In genomic region chr5:103620301-103620973, GRCm38 (mm10) we compare ENCODE assay signal across 13 mouse cellular contexts. TPM values are rescaled to one million over a fixed set of nuclear protein-coding genes. Genes with fewer than 3 reads are reported as not detected.
A peak's percentile ranks its signal among the peaks of the same experiment; 100 is the strongest.
DNase-seq lines count a peak whose midpoint lies in the region; ATAC-seq and TF ChIP-seq lines count a peak whose summit lies in the region.
"Had no signal": no experiment of that assay in that cellular context is flagged by ENCODE, and none has a peak within 500 bp of the region (broad histone marks: within the 10 kb centered on the region; RNA-seq: fewer than 3 reads in every experiment).

No protein-coding gene starts in this region.

- intact Hi-C loops in gastrocnemius, adult 2 months (cut with DNase I), result no loop called here

- peak; percentile 32 for DNase-seq in gastrocnemius, adult 2 months
- no peak for DNase-seq in gastrocnemius, postnatal 4 days (ENCODE audit: low spot score in 2 of 2)
- peak; percentile 85 for DNase-seq in Muller cell, postnatal 12 days (ENCODE audit: inconsistent ontology term)
- no peak for DNase-seq in embryo, embryonic 9.5 days (ENCODE audit: extremely low spot score)
- no peak for DNase-seq in layer of hippocampus, adult 9-10 months (ENCODE audit: low spot score)
- DNase-seq: cerebellum, postnatal 25 days; right cerebral cortex, postnatal 14 days had no signal

- no peaks in the 10 kb centered on the region for H3K27me3 ChIP-seq in heart, embryonic 14.5 days (ENCODE audit: control insufficient read depth, insufficient read depth, low read length)
- H3K27me3 ChIP-seq in lung, embryonic 15.5 days, result no peaks in the 10 kb centered on the region
- H3K27me3 ChIP-seq in midbrain, embryonic 13.5 days, result no peaks in the 10 kb centered on the region

- peaks cover 8 to 15% of the 10 kb centered on the region in 2 experiments; a peak in 3 of 4 replicates for H3K4me1 ChIP-seq in heart, embryonic 14.5 days (ENCODE audit: control insufficient read depth in 2 of 2, insufficient read depth in 2 of 2, low read length in 2 of 2)
- H3K4me1 ChIP-seq in lung, embryonic 15.5 days, result peaks cover 46% of the 10 kb centered on the region
- H3K4me1 ChIP-seq in midbrain, embryonic 13.5 days (replicated peaks), result no peaks in the 10 kb centered on the region

- H3K4me2 ChIP-seq in heart, embryonic 14.5 days (ENCODE audit: low read length), result no peak overlapping the region
- H3K4me2 ChIP-seq in lung, embryonic 15.5 days, result peak overlapping the region; percentile 28
- H3K4me2 ChIP-seq in midbrain, embryonic 13.5 days (replicated peaks), result no peak overlapping the region
- H3K4me2 ChIP-seq: midbrain, embryonic 11.5 days had no signal

- no peak overlapping the region for H3K4me3 ChIP-seq in gastrocnemius, adult 2 months
- H3K4me3 ChIP-seq in heart, embryonic 14.5 days (ENCODE audit: control insufficient read depth in 1 of 2, insufficient read depth in 1 of 2, low read depth in 1 of 2, low read length in 2 of 2), result no peak overlapping the region
- H3K4me3 ChIP-seq in lung, embryonic 15.5 days, result no peak overlapping the region
- no peak overlapping the region for H3K4me3 ChIP-seq in midbrain, embryonic 13.5 days (replicated peaks)

- H3K36me3 ChIP-seq in heart, embryonic 14.5 days (ENCODE audit: control insufficient read depth, insufficient read depth, low read length), result no peaks in the 10 kb centered on the region
- H3K36me3 ChIP-seq in lung, embryonic 15.5 days, result no peaks in the 10 kb centered on the region
- no peaks in the 10 kb centered on the region for H3K36me3 ChIP-seq in midbrain, embryonic 13.5 days

- H3K27ac ChIP-seq in gastrocnemius, adult 2 months, result peak overlapping the region; percentile 74
- H3K27ac ChIP-seq in heart, embryonic 14.5 days (replicated peaks in 1 of 2; ENCODE audit: control insufficient read depth in 1 of 2, insufficient read depth in 1 of 2, low read depth in 2 of 2, low read length in 2 of 2), result 0 out of 4 replicates have a peak overlapping the region, but pooled peaks have one; percentile 27 to 48
- H3K27ac ChIP-seq in lung, embryonic 15.5 days, result peak overlapping the region; percentile 97
- no peak overlapping the region for H3K27ac ChIP-seq in midbrain, embryonic 13.5 days

- no peak for TF ChIP-seq CTCF in gastrocnemius, adult 2 months (IDR thresholded peaks at IDR 0.05)

- 32% methylated on average over 12 of the region's 12 CpGs for WGBS in heart, embryonic 14.5 days
- WGBS in lung, embryonic 15.5 days, result 19% methylated on average over 12 of the region's 12 CpGs
- whole genome bisulfite sequencing in midbrain, embryonic 13.5 days, result 83% methylated on average over 12 of the region's 12 CpGs

- no peaks in the 10 kb centered on the region for H3K9me3 ChIP-seq in heart, embryonic 14.5 days (ENCODE audit: control insufficient read depth, low read length)
- no peaks in the 10 kb centered on the region for H3K9me3 ChIP-seq in lung, embryonic 15.5 days
- H3K9me3 ChIP-seq in midbrain, embryonic 13.5 days, result no peaks in the 10 kb centered on the region

- peak; percentile 10; the same call in 1 of the 2 replicates for ATAC-seq in heart, embryonic 14.5 days (ENCODE audit: insufficient number of reproducible peaks, insufficient read depth, low FRiP score, low read depth)
- peak; percentile 96 for ATAC-seq in lung, embryonic 15.5 days (ENCODE audit: borderline replicate concordance, extremely low read depth, low FRiP score, low TSS enrichment)
- no peak for ATAC-seq in midbrain, embryonic 13.5 days
- ATAC-seq: CD4-positive, CD25-positive, alpha-beta regulatory T cell, adult 4 months had no signal

- no peak overlapping the region for H3K9ac ChIP-seq in heart, embryonic 14.5 days (ENCODE audit: low read length)
- H3K9ac ChIP-seq in lung, embryonic 15.5 days, result no peak overlapping the region
- no peak overlapping the region for H3K9ac ChIP-seq in midbrain, embryonic 13.5 days (replicated peaks)

RNA-seq across cellular contexts. Expression of gene Slc10a6, which starts 8.8 kb away (rescaled TPM):
- total RNA-seq in gastrocnemius, adult 2 months (2021), result 1 to 10 TPM in 1 of 2 experiments, under 1 TPM in 1; 0.89 to 3.5 TPM
- total RNA-seq in gastrocnemius, postnatal 4 days (2021), result under 1 TPM; 0.29 to 0.59 TPM
- polyA plus RNA-seq in heart, embryonic 14.5 days (2014; fragmentation: Nextera tagmentation; extraction: Ambion mirVana), result 0.76 and 1.6 TPM in 2 replicates
- 1.3 and 1.5 TPM in 2 replicates for polyA plus RNA-seq in lung, embryonic 15.5 days (2015; fragmentation: Nextera tagmentation; extraction: Ambion mirVana)
- polyA plus RNA-seq in midbrain, embryonic 13.5 days (2015; fragmentation: Nextera tagmentation; extraction: Ambion mirVana), result 0.09 TPM in 1 of 2 replicates, not detected in the other
- polyA plus RNA-seq: CD4-positive, CD25-positive, alpha-beta regulatory T cell, adult 4 months had no signal

RNA-seq across cellular contexts. Expression of gene 1700016H13Rik, which starts 35.4 kb away (rescaled TPM):
- total RNA-seq in gastrocnemius, adult 2 months (2021), result under 1 TPM; 0.50 to 0.94 TPM
- not detected for total RNA-seq in gastrocnemius, postnatal 4 days (2021)
- polyA plus RNA-seq in heart, embryonic 14.5 days (2014; fragmentation: Nextera tagmentation; extraction: Ambion mirVana), result 0.26 TPM in 1 of 2 replicates, not detected in the other
- 0.39 and 0.51 TPM in 2 replicates for polyA plus RNA-seq in lung, embryonic 15.5 days (2015; fragmentation: Nextera tagmentation; extraction: Ambion mirVana)
- 0.17 and 0.28 TPM in 2 replicates for polyA plus RNA-seq in midbrain, embryonic 13.5 days (2015; fragmentation: Nextera tagmentation; extraction: Ambion mirVana)
- total RNA-seq: layer of hippocampus, postnatal 25 days had no signal
- polyA plus RNA-seq: CD4-positive, CD25-positive, alpha-beta regulatory T cell, adult 4 months had no signal

Comparison
In these comparisons a context has a peak if more than half of its experiments do, and no peak if none do; other contexts are left out.
1. DNase-seq: peak in gastrocnemius, adult 2 months (single experiment) and Muller cell, postnatal 12 days (single experiment); none in gastrocnemius, postnatal 4 days (0 of 2), embryo, embryonic 9.5 days (single experiment) and layer of hippocampus, adult 9-10 months (single experiment).